Mouse (Mus musculus): ENCODE results near the gene Tmem135. TPM values are rescaled to one million over a fixed set of nuclear protein-coding genes. Genes with fewer than 3 reads are reported as not detected.

Tmem135 gene
- total and polyA plus RNA-seq, 3 experiments: 18.0 to 31.0 (median 30.0) TPM

DNA sequence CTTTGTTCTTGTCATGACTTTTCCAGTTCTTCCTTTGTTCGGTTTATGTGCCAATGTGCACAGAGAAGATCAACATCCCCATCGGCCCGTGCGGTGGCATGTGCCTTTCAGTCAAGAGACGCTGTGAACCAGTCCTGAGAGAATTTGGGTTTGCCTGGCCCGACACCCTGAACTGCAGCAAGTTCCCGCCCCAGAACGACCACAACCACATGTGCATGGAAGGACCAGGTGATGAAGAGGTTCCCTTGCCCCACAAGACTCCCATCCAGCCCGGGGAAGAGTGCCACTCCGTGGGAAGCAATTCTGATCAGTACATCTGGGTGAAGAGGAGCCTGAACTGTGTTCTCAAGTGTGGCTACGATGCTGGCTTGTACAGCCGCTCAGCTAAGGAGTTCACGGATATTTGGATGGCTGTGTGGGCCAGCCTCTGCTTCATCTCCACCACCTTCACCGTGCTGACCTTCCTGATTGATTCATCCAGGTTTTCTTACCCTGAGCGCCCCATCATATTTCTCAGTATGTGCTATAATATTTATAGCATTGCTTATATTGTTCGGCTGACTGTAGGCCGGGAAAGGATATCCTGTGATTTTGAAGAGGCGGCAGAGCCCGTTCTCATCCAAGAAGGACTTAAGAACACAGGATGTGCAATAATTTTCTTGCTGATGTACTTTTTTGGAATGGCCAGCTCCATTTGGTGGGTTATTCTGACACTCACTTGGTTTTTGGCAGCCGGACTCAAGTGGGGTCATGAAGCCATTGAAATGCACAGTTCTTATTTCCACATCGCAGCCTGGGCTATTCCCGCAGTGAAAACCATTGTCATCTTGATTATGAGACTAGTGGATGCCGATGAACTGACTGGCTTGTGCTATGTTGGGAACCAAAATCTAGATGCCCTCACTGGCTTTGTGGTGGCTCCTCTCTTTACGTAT, 3.3 kb upstream of the Tmem135 start:
- Histone ChIP-seq H3K4me1 (ENCODE audit: control insufficient read depth in 1 of 2, insufficient read depth in 2 of 2) (peaks cover 3 to 15% of the 10 kb centered on the region in 2 experiments; a peak in 3 of 4 replicates), H3K27me3 (replicated peaks) (peaks cover 30% of the 10 kb centered on the region), H3K9me3 (replicated peaks; ENCODE audit: low read length) (no peaks in the 10 kb centered on the region), H3K27ac (ENCODE audit: insufficient read depth, low read depth) (no peak overlapping the region), H3K79me2 (replicated peaks; ENCODE audit: control insufficient read depth, extremely low read depth, insufficient read depth, poor library complexity, severe bottlenecking) (no peaks in the 10 kb centered on the region), H3K9ac (ENCODE audit: insufficient read depth, low read depth) (no peak overlapping the region), H3K4me3 (replicated peaks in 1 of 3; ENCODE audit: low read depth in 2 of 3, low read length in 2 of 3, poor library complexity in 1 of 3) (no peak overlapping the region), H3K4me2 (ENCODE audit: insufficient read depth, low read depth, poor library complexity, severe bottlenecking) (no peak overlapping the region), H3K36me3 (replicated peaks in 1 of 2; ENCODE audit: control insufficient read depth in 1 of 2, insufficient read depth in 1 of 2, low read length in 1 of 2) (no peaks in the 10 kb centered on the region)
- TF ChIP-seq MYC (IDR thresholded peaks at IDR 0.05; ENCODE audit: low read depth, low read length) (no peak), EP300 (IDR thresholded peaks at IDR 0.05; ENCODE audit: low read length) (no peak), NRF1 (IDR thresholded peaks at IDR 0.05; ENCODE audit: low read depth, low read length) (no peak), SMC3 (IDR thresholded peaks at IDR 0.05; ENCODE audit: low read depth, low read length) (no peak), IRF4 (IDR thresholded peaks at IDR 0.05; ENCODE audit: low read depth, low read length) (no peak), BHLHE40 (IDR thresholded peaks at IDR 0.05; ENCODE audit: low read depth, low read length) (no peak), KAT2A (IDR thresholded peaks at IDR 0.05; ENCODE audit: insufficient replicate concordance, low read length) (no peak), JUND (conservative IDR thresholded peaks at IDR 0.05; ENCODE audit: low read depth, low read length) (no peak), ZC3H11A (IDR thresholded peaks at IDR 0.05; ENCODE audit: low read depth, low read length) (no peak), RAD21 (IDR thresholded peaks at IDR 0.05; ENCODE audit: low read depth, low read length) (no peak), USF2 (conservative IDR thresholded peaks at IDR 0.05; ENCODE audit: low read depth, low read length) (no peak), HCFC1 (IDR thresholded peaks at IDR 0.05; ENCODE audit: low read depth, low read length) (no peak), UBTF (IDR thresholded peaks at IDR 0.05; ENCODE audit: low read depth, low read length) (no peak)
- dilution Hi-C loops (cut with MboI; ENCODE audit: extremely low pct_ligation_motif_present, extremely low pct_unique_long_range_greater_than_20kb, low sequenced_read_pairs) (no loop called here), in situ Hi-C loops (cut with MboI; ENCODE audit: low pct_ligation_motif_present, low pct_unique_long_range_greater_than_20kb, low sequenced_read_pairs) (no loop called here)
- no peak for DNase-seq (ENCODE audit: extremely low read depth)

DNA sequence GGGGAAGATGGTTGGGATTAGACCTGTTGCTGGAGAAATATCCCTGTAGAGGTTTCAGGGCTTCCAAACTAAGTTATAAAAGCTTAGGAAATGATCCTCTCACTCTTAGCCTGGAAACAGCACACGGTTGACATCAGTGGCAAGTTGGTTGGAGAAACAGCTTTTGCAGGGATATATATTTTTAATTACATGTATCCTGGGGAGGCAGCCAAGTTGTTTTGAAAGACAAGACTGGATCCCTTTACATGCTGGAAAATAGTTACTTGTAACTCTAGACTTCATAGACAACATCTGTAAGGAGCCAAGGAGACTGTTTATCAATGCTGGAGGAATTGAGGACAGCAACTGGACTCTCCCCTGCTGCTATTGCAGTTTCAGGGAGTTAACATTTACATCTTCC, 2.0 kb upstream of the Tmem135 start:
- Histone ChIP-seq H3K79me2 (replicated peaks; ENCODE audit: control insufficient read depth, extremely low read depth, insufficient read depth, poor library complexity, severe bottlenecking) (no peaks in the 10 kb centered on the region), H3K9me3 (replicated peaks; ENCODE audit: low read length) (no peaks in the 10 kb centered on the region), H3K27ac (ENCODE audit: insufficient read depth, low read depth) (no peak overlapping the region), H3K9ac (ENCODE audit: insufficient read depth, low read depth) (no peak overlapping the region), H3K4me3 (replicated peaks in 1 of 3; ENCODE audit: low read depth in 2 of 3, low read length in 2 of 3, poor library complexity in 1 of 3) (no peak overlapping the region), H3K4me2 (ENCODE audit: insufficient read depth, low read depth, poor library complexity, severe bottlenecking) (no peak overlapping the region), H3K27me3 (replicated peaks) (peaks cover 38% of the 10 kb centered on the region), H3K36me3 (replicated peaks in 1 of 2; ENCODE audit: control insufficient read depth in 1 of 2, insufficient read depth in 1 of 2, low read length in 1 of 2) (no peaks in the 10 kb centered on the region), H3K4me1 (ENCODE audit: control insufficient read depth in 1 of 2, insufficient read depth in 2 of 2) (peaks cover 3 to 15% of the 10 kb centered on the region in 2 experiments; a peak in 3 of 4 replicates)
- in situ Hi-C loops (cut with MboI; ENCODE audit: low pct_ligation_motif_present, low pct_unique_long_range_greater_than_20kb, low sequenced_read_pairs): no loop called here
- no peak for TF ChIP-seq ETS1 (conservative IDR thresholded peaks at IDR 0.05; ENCODE audit: low read depth, low read length)
- TF ChIP-seq NRF1 (IDR thresholded peaks at IDR 0.05; ENCODE audit: low read depth, low read length): no peak
- no peak for TF ChIP-seq CHD2 (IDR thresholded peaks at IDR 0.05; ENCODE audit: low read length)
- no peak for TF ChIP-seq POLR2AphosphoS2 (IDR thresholded peaks at IDR 0.05; ENCODE audit: low read depth, low read length)
- no peak for TF ChIP-seq IRF4 (IDR thresholded peaks at IDR 0.05; ENCODE audit: low read depth, low read length)
- no peak for TF ChIP-seq CTCF (conservative IDR thresholded peaks at IDR 0.05 in 1 of 2, IDR thresholded peaks at IDR 0.05 in 1 of 2; ENCODE audit: low read depth in 2 of 2, low read length in 2 of 2)
- TF ChIP-seq BHLHE40 (IDR thresholded peaks at IDR 0.05; ENCODE audit: low read depth, low read length): no peak
- TF ChIP-seq MEF2A (IDR thresholded peaks at IDR 0.05; ENCODE audit: borderline replicate concordance, low read depth, low read length): no peak
- TF ChIP-seq MAFK (IDR thresholded peaks at IDR 0.05; ENCODE audit: insufficient replicate concordance, low read length): no peak
- TF ChIP-seq JUND (conservative IDR thresholded peaks at IDR 0.05; ENCODE audit: low read depth, low read length): no peak
- TF ChIP-seq POLR2A (IDR thresholded peaks at IDR 0.05; ENCODE audit: low read depth, low read length): no peak
- TF ChIP-seq USF1 (IDR thresholded peaks at IDR 0.05; ENCODE audit: low read depth, low read length): no peak
- no peak for TF ChIP-seq MAZ (IDR thresholded peaks at IDR 0.05; ENCODE audit: low read depth, low read length)
- no peak for TF ChIP-seq ZC3H11A (IDR thresholded peaks at IDR 0.05; ENCODE audit: low read depth, low read length)
- dilution Hi-C loops (cut with MboI; ENCODE audit: extremely low pct_ligation_motif_present, extremely low pct_unique_long_range_greater_than_20kb, low sequenced_read_pairs): no loop called here
- DNase-seq (ENCODE audit: extremely low read depth): no peak

Data from CH12.LX (cell line).